Mouse (Mus musculus): Measurements from ENCODE around the gene Kcnj5. TPM values are rescaled to one million over a fixed set of nuclear protein-coding genes. Genes with fewer than 3 reads are reported as not detected.
A peak's percentile ranks its signal among the peaks of the same experiment; 100 is the strongest.

Gene Kcnj5
- total RNA-seq, 4 experiments from 2014 or later: 0.75 to 1.1 (median 0.96) TPM

- no peak for DNase-seq (ENCODE audit: low spot score in 2 of 2)
Observed at GRCm38 (mm10) chr9:32320167-32320566, 24.0 kb downstream of the Kcnj5 start.

DNA sequence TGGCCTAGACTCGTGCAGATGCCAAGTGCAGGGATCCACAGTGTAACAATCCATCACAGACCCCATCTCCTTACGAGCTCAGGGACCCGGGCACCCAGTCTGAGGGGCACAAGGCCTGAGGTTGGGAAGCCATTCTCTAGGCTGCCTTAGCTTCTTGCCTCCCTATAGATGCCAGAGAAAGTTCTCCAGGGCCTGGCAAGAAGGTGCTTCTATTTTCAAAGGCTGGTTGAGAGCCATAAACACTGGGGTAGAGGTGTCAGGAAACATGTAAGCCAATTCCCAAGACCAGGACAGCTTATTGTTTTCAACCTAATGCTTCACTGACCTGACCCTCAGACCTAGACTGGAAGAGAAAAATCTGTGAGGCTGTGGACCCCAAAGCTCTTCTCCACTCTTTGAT, 28.2 kb downstream of the Kcnj5 start:
- no peak for DNase-seq (ENCODE audit: low spot score in 2 of 2)

GRCm38 (mm10) chr9:32314071-32314470, 30.1 kb downstream of the Kcnj5 start:
- DNase-seq (ENCODE audit: low spot score in 2 of 2): no peak

DNA sequence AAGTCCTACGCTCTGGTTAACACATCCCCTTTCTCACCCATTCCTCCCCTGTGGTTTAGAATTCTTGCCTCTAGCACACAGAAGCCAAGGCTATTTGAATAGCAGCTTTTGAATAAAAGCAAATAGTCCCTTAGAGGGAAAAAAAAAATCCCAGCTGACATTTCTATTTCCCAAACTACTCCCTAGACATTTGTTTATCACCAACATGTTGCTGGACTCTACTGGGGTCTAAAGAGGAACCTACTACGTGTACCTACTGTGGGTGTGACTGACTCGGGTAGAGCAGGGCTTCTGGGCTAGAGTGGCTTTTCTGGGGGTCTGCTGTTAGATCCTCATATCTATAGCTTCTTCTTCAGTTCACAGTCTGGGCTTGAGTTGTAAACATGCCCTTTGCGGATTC, 31.9 kb downstream of the Kcnj5 start:
- DNase-seq (ENCODE audit: low spot score in 2 of 2): no peak

DNA sequence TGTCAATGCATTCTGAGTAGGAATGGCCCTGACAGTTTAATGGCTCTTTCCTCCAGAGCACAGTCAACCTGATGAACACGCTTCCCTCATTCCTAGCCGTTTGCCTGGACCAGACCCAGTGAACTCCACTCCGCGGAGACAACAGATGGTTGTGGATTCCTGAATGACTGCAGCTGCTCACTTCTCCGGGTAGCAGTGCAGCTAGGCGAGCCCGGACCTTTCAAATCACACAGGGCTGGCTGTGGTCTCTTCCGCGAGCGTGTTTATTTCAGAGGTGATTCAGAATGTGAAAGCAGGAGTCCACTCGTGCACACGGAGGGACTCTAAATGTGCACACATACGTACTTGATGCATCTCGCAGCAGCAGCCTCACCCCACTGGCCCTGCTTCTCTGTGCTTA, 32.4 kb downstream of the Kcnj5 start:
- no peak for DNase-seq (ENCODE audit: low spot score in 2 of 2)

DNA sequence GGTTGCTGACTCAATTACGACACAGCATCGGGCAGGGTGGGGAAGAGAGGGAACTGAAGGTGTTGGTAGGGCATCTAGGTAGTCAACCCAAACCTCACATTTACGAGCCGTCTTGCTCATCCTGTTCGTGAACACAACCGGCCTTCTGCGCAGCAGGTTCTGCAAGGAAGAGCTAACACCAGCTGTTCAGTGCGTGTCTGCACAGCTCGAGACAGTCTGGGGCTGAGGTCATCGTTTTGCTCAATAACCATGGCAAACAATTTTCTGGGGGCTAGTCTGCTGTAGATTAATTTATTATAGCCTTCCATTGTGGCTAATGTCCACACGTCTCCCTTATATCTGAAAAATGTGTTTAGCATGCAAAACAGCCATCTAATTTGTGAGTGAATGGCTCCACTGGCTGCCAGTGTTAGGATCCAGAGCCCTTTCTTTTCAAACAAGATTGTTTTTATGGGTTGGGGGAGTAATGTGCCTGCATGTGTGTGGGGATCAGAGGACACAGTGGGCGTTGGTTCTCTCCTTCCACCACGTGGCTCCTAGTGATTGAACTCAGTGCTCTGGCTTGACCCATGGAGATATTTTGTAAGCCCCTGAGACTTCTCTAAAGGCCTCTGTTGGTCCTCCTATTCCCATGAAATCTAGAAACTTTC, 41.5 kb downstream of the Kcnj5 start:
- DNase-seq (ENCODE audit: low spot score in 2 of 2): no peak

- DNase-seq (ENCODE audit: low spot score in 2 of 2): no peak
Observed at GRCm38 (mm10) chr9:32295061-32295800, 48.9 kb downstream of the Kcnj5 start.

DNA sequence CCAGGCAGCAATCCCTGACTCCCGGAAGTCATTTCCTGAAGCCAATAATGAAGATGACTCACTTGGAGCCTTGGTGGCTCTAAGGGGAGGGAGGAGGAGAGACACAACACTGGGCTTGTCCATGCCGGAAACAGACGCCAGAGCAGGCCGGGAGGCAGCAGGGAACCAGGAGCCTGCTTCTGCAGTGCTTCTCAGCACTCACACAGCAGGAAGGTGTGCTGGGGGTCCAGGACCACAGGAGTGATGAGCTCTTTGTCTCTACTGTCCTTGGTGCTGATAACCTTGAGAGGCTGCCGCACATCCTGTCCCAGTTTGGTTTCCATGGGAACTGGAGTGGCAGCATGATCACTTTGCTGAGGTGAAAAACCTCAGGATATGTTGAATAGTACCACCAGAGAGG, 51.5 kb downstream of the Kcnj5 start:
- no peak for DNase-seq (ENCODE audit: low spot score in 2 of 2)

DNA sequence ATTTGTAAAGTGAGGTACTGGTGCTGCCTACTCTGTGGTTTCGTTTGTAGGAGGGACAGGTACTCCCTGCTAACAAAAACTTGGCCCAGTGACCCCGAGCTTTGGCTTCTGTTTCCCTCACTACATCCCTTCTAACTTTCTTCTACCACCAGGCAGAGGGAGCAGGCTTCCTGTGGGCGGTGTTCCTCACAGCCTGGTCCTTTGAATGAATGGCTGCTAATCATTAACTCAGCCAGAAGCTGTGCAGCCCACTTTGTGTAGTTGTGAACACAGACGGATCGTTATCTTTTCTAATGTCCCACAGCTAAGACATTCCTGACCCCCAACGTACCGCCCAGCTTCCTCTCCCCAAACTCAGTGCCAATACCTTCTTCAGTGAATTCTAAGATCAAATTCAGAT, 52.5 kb downstream of the Kcnj5 start:
- DNase-seq (ENCODE audit: low spot score in 2 of 2): no peak

GRCm38 (mm10) chr9:32283591-32283990, 60.6 kb downstream of the Kcnj5 start:
- no peak for DNase-seq (ENCODE audit: low spot score in 2 of 2)

GRCm38 (mm10) chr9:32280456-32280855, 63.7 kb downstream of the Kcnj5 start:
- no peak for DNase-seq (ENCODE audit: low spot score in 2 of 2)

GRCm38 (mm10) chr9:32279789-32280188, 64.4 kb downstream of the Kcnj5 start:
- no peak for DNase-seq (ENCODE audit: low spot score in 2 of 2)

DNA sequence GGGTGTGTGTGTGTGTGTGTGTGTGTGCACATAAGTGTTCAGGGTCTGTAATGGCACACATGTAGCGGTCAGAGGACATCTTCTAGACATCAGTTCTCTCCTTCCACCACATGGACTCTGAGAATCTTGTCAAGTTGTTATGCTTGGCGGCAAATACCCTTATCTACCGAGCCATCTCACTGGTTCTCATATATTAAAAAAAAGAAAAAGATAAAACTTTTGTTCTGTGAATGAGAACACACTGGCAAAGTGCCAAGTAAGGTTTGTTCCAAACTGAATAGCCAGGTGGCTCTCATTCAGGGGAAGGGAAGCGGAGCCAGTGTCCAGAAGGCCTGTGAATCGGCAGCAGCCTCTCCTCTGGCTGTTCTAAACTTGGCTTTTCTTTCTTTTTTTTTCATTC, 66.1 kb downstream of the Kcnj5 start:
- no peak for DNase-seq (ENCODE audit: low spot score in 2 of 2)

- DNase-seq (ENCODE audit: low spot score in 2 of 2): peak in 1 of 2 experiments; percentile 49
Observed at GRCm38 (mm10) chr9:32271896-32272444, 72.2 kb downstream of the Kcnj5 start.

Other genes starting within 250 kb of the Kcnj5 start
- 100 to 1,000 TPM; 403 to 500 (median 438) TPM for gene Arhgap32, start 228.2 kb downstream of the Kcnj5 start, total RNA-seq (2022)
- not detected for gene Kcnj1, start 28.1 kb upstream of the Kcnj5 start, total RNA-seq (2022)
- 1 to 10 TPM; 4.2 to 7.7 (median 6.6) TPM for gene Fli1, start 198.5 kb upstream of the Kcnj5 start, total RNA-seq (2022)

Data from left cerebral cortex, adult 8-10 months (tissue).